Comparison of ENCODE assay signal across 10 mouse cellular contexts in genomic region chr12:21155062-21155461, GRCm38 (mm10).
A peak's percentile ranks its signal among the peaks of the same experiment; 100 is the strongest.
DNase-seq lines count a peak whose midpoint lies in the region; ATAC-seq and TF ChIP-seq lines count a peak whose summit lies in the region.
"Had no signal": no experiment of that assay in that cellular context is flagged by ENCODE, and none has a peak within 500 bp of the region (broad histone marks: within the 10 kb centered on the region; RNA-seq: fewer than 3 reads in every experiment).

No protein-coding gene starts in this region.

- ATAC-seq in intestine, embryonic 15.5 days, result peak; percentile 34
- ATAC-seq in intestine, postnatal 0 days, result no peak
- peak; percentile 76 for ATAC-seq in lung, embryonic 16.5 days (ENCODE audit: low read depth)
- ATAC-seq: forebrain, embryonic 15.5 days had no signal

- TF ChIP-seq EP300 in heart, adult 2 months (IDR thresholded peaks at IDR 0.05; ENCODE audit: insufficient read depth, low read depth, low read length), result 0 out of 2 replicates have a peak, but pooled peaks have one; percentile 61

- H3K27me3 ChIP-seq in intestine, embryonic 15.5 days (replicated peaks), result no peaks in the 10 kb centered on the region
- no peaks in the 10 kb centered on the region for H3K27me3 ChIP-seq in intestine, postnatal 0 days (replicated peaks; ENCODE audit: control insufficient read depth, insufficient read depth, low read length)
- no peaks in the 10 kb centered on the region for H3K27me3 ChIP-seq in heart, adult 2 months (ENCODE audit: control insufficient read depth, insufficient read depth, low read length)
- no peaks in the 10 kb centered on the region for H3K27me3 ChIP-seq in lung, embryonic 16.5 days (ENCODE audit: control insufficient read depth, insufficient read depth, low read depth, low read length)
- H3K27me3 ChIP-seq: forebrain, embryonic 15.5 days; midbrain, embryonic 12.5 days had no signal

- H3K27ac ChIP-seq in intestine, embryonic 15.5 days, result no peak overlapping the region
- H3K27ac ChIP-seq in intestine, postnatal 0 days (ENCODE audit: low read depth, low read length), result no peak overlapping the region
- peak overlapping the region; percentile 67 for H3K27ac ChIP-seq in heart, adult 2 months
- H3K27ac ChIP-seq in lung, embryonic 16.5 days (ENCODE audit: low read length), result peak overlapping the region; percentile 12; the same call in 1 of the 2 replicates
- H3K27ac ChIP-seq: forebrain, embryonic 15.5 days; midbrain, embryonic 12.5 days had no signal

- peak in 1 of 2 experiments; percentile 73 for DNase-seq in heart, adult 2 months
- DNase-seq in heart, postnatal 25 days (ENCODE audit: low spot score), result peak; percentile 55
- no peak for DNase-seq in urinary bladder, adult 2 months (ENCODE audit: low spot score)
- no peak for DNase-seq in layer of hippocampus, adult 18-20 months (ENCODE audit: low spot score in 2 of 2)
- no peak for DNase-seq in frontal cortex, postnatal 10 days (ENCODE audit: low spot score in 2 of 2)

- H3K36me3 ChIP-seq in intestine, embryonic 15.5 days, result no peaks in the 10 kb centered on the region
- no peaks in the 10 kb centered on the region for H3K36me3 ChIP-seq in intestine, postnatal 0 days (ENCODE audit: control insufficient read depth, insufficient read depth)
- peaks cover 5% of the 10 kb centered on the region for H3K36me3 ChIP-seq in heart, adult 2 months (ENCODE audit: control insufficient read depth, insufficient read depth, low read length)
- no peaks in the 10 kb centered on the region for H3K36me3 ChIP-seq in lung, embryonic 16.5 days (ENCODE audit: control insufficient read depth, insufficient read depth, low read length)
- H3K36me3 ChIP-seq: forebrain, embryonic 15.5 days; midbrain, embryonic 12.5 days had no signal

- no peak for TF ChIP-seq CTCF in intestine, postnatal 0 days (IDR thresholded peaks at IDR 0.05; ENCODE audit: low read depth)
- TF ChIP-seq CTCF in heart, adult 2 months (IDR thresholded peaks at IDR 0.05), result no peak

- H3K4me3 ChIP-seq in intestine, embryonic 15.5 days (replicated peaks), result no peak overlapping the region
- H3K4me3 ChIP-seq in intestine, postnatal 0 days (ENCODE audit: low read depth, low read length), result no peak overlapping the region
- no peak overlapping the region; the same call in 1 of the 2 replicates for H3K4me3 ChIP-seq in heart, adult 2 months
- H3K4me3 ChIP-seq in lung, embryonic 16.5 days (ENCODE audit: low read length), result no peak overlapping the region
- H3K4me3 ChIP-seq: forebrain, embryonic 15.5 days; midbrain, embryonic 12.5 days had no signal

- intact Hi-C loops in heart, adult 2 months (cut with DNase I), result loop anchor here (5.0 kb wide), 2 partner anchors 47 to 107 kb away; no protein-coding TSS in a partner anchor
- intact Hi-C loops in heart, postnatal 25 days (cut with DNase I), result loop anchor here (5.0 kb wide), 1 partner anchor 52 kb away; no protein-coding TSS in a partner anchor

- H3K4me2 ChIP-seq in intestine, embryonic 15.5 days (replicated peaks), result no peak overlapping the region
- no peak overlapping the region for H3K4me2 ChIP-seq in intestine, postnatal 0 days (replicated peaks; ENCODE audit: low read depth)
- H3K4me2 ChIP-seq in lung, embryonic 16.5 days (ENCODE audit: low read depth, low read length), result no peak overlapping the region
- H3K4me2 ChIP-seq: forebrain, embryonic 15.5 days; midbrain, embryonic 12.5 days had no signal

- 0 out of 2 replicates have a peak, but pooled peaks have one; percentile 33 for TF ChIP-seq POLR2A in heart, adult 2 months (IDR thresholded peaks at IDR 0.05; ENCODE audit: insufficient read depth, low read depth, low read length)

- H3K4me1 ChIP-seq in intestine, embryonic 15.5 days (replicated peaks), result peaks cover 8% of the 10 kb centered on the region
- H3K4me1 ChIP-seq in intestine, postnatal 0 days (replicated peaks; ENCODE audit: control insufficient read depth, insufficient read depth, low read length), result peaks cover 6% of the 10 kb centered on the region; the same call in 1 of the 2 replicates
- H3K4me1 ChIP-seq in heart, adult 2 months (ENCODE audit: control insufficient read depth, insufficient read depth, low read length), result peaks cover 36% of the 10 kb centered on the region
- H3K4me1 ChIP-seq in lung, embryonic 16.5 days (replicated peaks; ENCODE audit: control insufficient read depth, insufficient read depth, low read length), result peaks cover 20% of the 10 kb centered on the region

- H3K79me2 ChIP-seq in heart, adult 2 months (replicated peaks; ENCODE audit: control insufficient read depth, insufficient read depth, low read length), result peaks cover 7% of the 10 kb centered on the region

- no peaks in the 10 kb centered on the region for H3K9me3 ChIP-seq in intestine, embryonic 15.5 days
- H3K9me3 ChIP-seq in intestine, postnatal 0 days (ENCODE audit: control insufficient read depth), result no peaks in the 10 kb centered on the region
- no peaks in the 10 kb centered on the region for H3K9me3 ChIP-seq in lung, embryonic 16.5 days (ENCODE audit: control insufficient read depth, low read length)
- H3K9me3 ChIP-seq: forebrain, embryonic 15.5 days; midbrain, embryonic 12.5 days had no signal

- 39% methylated on average over 4 of the region's 4 CpGs for WGBS in intestine, embryonic 15.5 days
- WGBS in intestine, postnatal 0 days, result 42% methylated on average over 4 of the region's 4 CpGs
- 25% methylated on average over 4 of the region's 4 CpGs for WGBS in heart, adult 2 months
- 43% methylated on average over 4 of the region's 4 CpGs for WGBS in lung, embryonic 16.5 days

- no peak overlapping the region for H3K9ac ChIP-seq in intestine, embryonic 15.5 days
- no peak overlapping the region for H3K9ac ChIP-seq in intestine, postnatal 0 days (ENCODE audit: low read depth, low read length)
- H3K9ac ChIP-seq in heart, adult 2 months (ENCODE audit: low read depth, low read length), result no peak overlapping the region
- no peak overlapping the region for H3K9ac ChIP-seq in lung, embryonic 16.5 days (ENCODE audit: low read length)
- H3K9ac ChIP-seq: forebrain, embryonic 15.5 days; midbrain, embryonic 12.5 days had no signal

Comparison
In these comparisons a context has a peak if more than half of its experiments do, and no peak if none do; other contexts are left out.
1. H3K27ac ChIP-seq: peak in heart, adult 2 months (single experiment) and lung, embryonic 16.5 days (single experiment); none in intestine, embryonic 15.5 days (single experiment) and intestine, postnatal 0 days (single experiment).